Mouse (Mus musculus) embryonic stem cell, embryonic (primary cell): Measurements from ENCODE around the gene Tekt4.

Experiments
- CTCF ChIA-PET, 4 experiments: fragments of 300-600 bp in 2 of 4; fragments of 350-600 bp in 2 of 4; sonication (Branson Sonifier 250); formaldehyde crosslinking; loops; one replicate each; lab custom pipeline; 2022; ENCODE audit warnings: inconsistent platforms in 2 of 4; lab: Charles Lee
- POLR2A ChIA-PET, 4 experiments: fragments of 300-600 bp in 2 of 4; fragments of 350-600 bp in 2 of 4; sonication (Branson Sonifier 250); formaldehyde crosslinking; loops; one replicate each; lab custom pipeline; 2022; ENCODE audit warnings: antibody characterized with exemption in 4 of 4, inconsistent platforms in 1 of 4; lab: Charles Lee

The Tekt4 gene

GRCm38 (mm10) chr17:25424526-25425080 lies 29.8 kb upstream of the Tekt4 start:
- ChIA-PET POLR2A (interaction anchor here in 3 of 4 experiments (0.6 to 1.8 kb wide), 11 partner anchors 8 to 183 kb away, joined by 3 to 6 read pairs (median 3); partner anchors contain the start of gene Cacna1h (in 1 of the 3)), CTCF (interaction anchor here in 1 of 4 experiments (1.3 to 1.5 kb wide), 3 partner anchors 9 to 26 kb away, joined by 3 to 5 read pairs (median 5); partner anchors contain the start of gene Cacna1h)

GRCm38 (mm10) chr17:25425996-25426395 lies 28.4 kb upstream of the Tekt4 start:
- POLR2A ChIA-PET: interaction anchor here in 1 of 4 experiments (0.6 kb wide), 1 partner anchor 399 kb away, joined by 3 read pairs; no protein-coding TSS in a partner anchor
- CTCF ChIA-PET: interaction anchor here in 2 of 4 experiments (0.5 to 0.6 kb wide), 2 partner anchors 34 to 142 kb away, joined by 3 to 4 read pairs; no protein-coding TSS in a partner anchor

- ChIA-PET CTCF (interaction anchor here in 1 of 4 experiments (0.6 kb wide), 1 partner anchor 592 kb away, joined by 7 read pairs; no protein-coding TSS in a partner anchor), POLR2A (interaction anchor here in 1 of 4 experiments (0.6 to 1.0 kb wide), 2 partner anchors 16 to 242 kb away, joined by 3 read pairs; no protein-coding TSS in a partner anchor)
Measured at GRCm38 (mm10) chr17:25427441-25427840, 27.0 kb upstream of the Tekt4 start.

GRCm38 (mm10) chr17:25429240-25429639 lies 25.2 kb upstream of the Tekt4 start:
- POLR2A ChIA-PET: no interaction called here

GRCm38 (mm10) chr17:25429886-25430285 lies 24.5 kb upstream of the Tekt4 start:
- CTCF ChIA-PET: interaction anchor here in 1 of 4 experiments (1.1 kb wide), 1 partner anchor 294 kb away, joined by 4 read pairs; no protein-coding TSS in a partner anchor

More at GRCm38 (mm10) chr17:25429240-25429639, 25.2 kb upstream of the Tekt4 start:
- CTCF ChIA-PET: interaction anchor here in 1 of 4 experiments (1.0 kb wide), 1 partner anchor 139 kb away, joined by 6 read pairs; no protein-coding TSS in a partner anchor

GRCm38 (mm10) chr17:25430534-25430933 lies 23.9 kb upstream of the Tekt4 start:
- CTCF ChIA-PET: interaction anchor here in 1 of 4 experiments (0.7 to 1.1 kb wide), 2 partner anchors 202 to 294 kb away, joined by 3 to 4 read pairs; no protein-coding TSS in a partner anchor
- POLR2A ChIA-PET: interaction anchor here in 2 of 4 experiments (1.0 to 2.2 kb wide), 5 partner anchors 10 to 190 kb away, joined by 3 to 6 read pairs (median 4); partner anchors contain the start of genes Gnptg (in 1 of the 2) and Tsr3 (in 1 of the 2)

More at GRCm38 (mm10) chr17:25429886-25430285, 24.5 kb upstream of the Tekt4 start:
- POLR2A ChIA-PET: interaction anchor here in 1 of 4 experiments (1.1 to 2.2 kb wide), 3 partner anchors 10 to 189 kb away, joined by 3 to 6 read pairs (median 6); partner anchors contain the start of genes Gnptg and Tsr3

GRCm38 (mm10) chr17:25432433-25433181 lies 21.8 kb upstream of the Tekt4 start:
- CTCF ChIA-PET: interaction anchor here in 2 of 4 experiments (0.7 to 1.1 kb wide), 7 partner anchors 8 to 678 kb away, joined by 3 to 5 read pairs (median 3); no protein-coding TSS in a partner anchor
- POLR2A ChIA-PET: interaction anchor here in 3 of 4 experiments (0.6 to 2.2 kb wide), 16 partner anchors 8 to 1746 kb away, joined by 3 to 8 read pairs (median 4); partner anchors contain the start of genes Sox8 (in 2 of the 3), Chtf18 (in 1 of the 3), Fahd1 (in 1 of the 3) and Lmf1 (in 1 of the 3)

- ChIA-PET POLR2A (interaction anchor here in 3 of 4 experiments (0.6 to 2.2 kb wide), 22 partner anchors 9 to 635 kb away, joined by 3 to 8 read pairs (median 4); partner anchors contain the start of genes Sox8 (in 2 of the 3), Baiap3 (in 1 of the 3), Chtf18 (in 1 of the 3) and Fahd1 (in 1 of the 3)), CTCF (interaction anchor here in 3 of 4 experiments (0.6 to 1.1 kb wide), 8 partner anchors 9 to 368 kb away, joined by 3 to 6 read pairs (median 3); partner anchors contain the start of gene Sox8 (in 1 of the 3))
Measured at GRCm38 (mm10) chr17:25433223-25433616, 21.2 kb upstream of the Tekt4 start.

- ChIA-PET CTCF (interaction anchor here (0.6 to 1.1 kb wide), 12 partner anchors 9 to 367 kb away, joined by 3 to 6 read pairs (median 3); partner anchors contain the start of gene Sox8 (in 1 of the 4)), POLR2A (interaction anchor here (0.6 to 2.2 kb wide), 24 partner anchors 10 to 636 kb away, joined by 3 to 8 read pairs (median 4); partner anchors contain the start of genes Sox8 (in 2 of the 4), Baiap3 (in 1 of the 4), Chtf18 (in 1 of the 4) and Lmf1 (in 1 of the 4))
Measured at GRCm38 (mm10) chr17:25433617-25434606, 20.5 kb upstream of the Tekt4 start, which contains the start of gene Cacna1h. TSS of gene Cacna1h (minus strand) at chr17:25433783.

GRCm38 (mm10) chr17:25441417-25441816 lies 13.0 kb upstream of the Tekt4 start:
- CTCF ChIA-PET: no interaction called here

GRCm38 (mm10) chr17:25442889-25443288 lies 11.5 kb upstream of the Tekt4 start:
- ChIA-PET POLR2A (no interaction called here), CTCF (interaction anchor here in 1 of 4 experiments (0.6 kb wide), 1 partner anchor 76 kb away, joined by 3 read pairs; no protein-coding TSS in a partner anchor)

More at GRCm38 (mm10) chr17:25441417-25441816, 13.0 kb upstream of the Tekt4 start:
- POLR2A ChIA-PET: no interaction called here

- POLR2A ChIA-PET: no interaction called here
- CTCF ChIA-PET: no interaction called here
Measured at GRCm38 (mm10) chr17:25445074-25445473, 9.3 kb upstream of the Tekt4 start.

- ChIA-PET POLR2A (interaction anchor here in 1 of 4 experiments (0.6 to 1.7 kb wide), 3 partner anchors 11 to 183 kb away, joined by 3 read pairs; no protein-coding TSS in a partner anchor), CTCF (interaction anchor here in 1 of 4 experiments (1.1 kb wide), 1 partner anchor 48 kb away, joined by 4 read pairs; no protein-coding TSS in a partner anchor)
Measured at GRCm38 (mm10) chr17:25445841-25446240, 8.6 kb upstream of the Tekt4 start.

GRCm38 (mm10) chr17:25447865-25448264 lies 6.5 kb upstream of the Tekt4 start:
- ChIA-PET CTCF (interaction anchor here in 3 of 4 experiments (0.6 to 0.7 kb wide), 4 partner anchors 30 to 249 kb away, joined by 3 read pairs; no protein-coding TSS in a partner anchor), POLR2A (no interaction called here)

- ChIA-PET POLR2A (interaction anchor here in 2 of 4 experiments (0.5 to 0.7 kb wide), 4 partner anchors 12 to 135 kb away, joined by 3 to 7 read pairs (median 3); no protein-coding TSS in a partner anchor), CTCF (interaction anchor here in 3 of 4 experiments (0.5 to 0.7 kb wide), 3 partner anchors 59 to 367 kb away, joined by 3 to 6 read pairs (median 4); no protein-coding TSS in a partner anchor)
Measured at GRCm38 (mm10) chr17:25450329-25450728, 4.1 kb upstream of the Tekt4 start.
